Mouse (Mus musculus) R1 (cell line): ENCODE results near the gene Gm49366.
"Not testable (repeated sequence)": the region's sequence is repeated elsewhere in the genome, so short reads cannot be mapped to it uniquely, and the experiment has no call there.

ENCODE experiments used
- DNase-seq: peaks from one replicate; pipeline ENCODE4 v3.0.0-alpha.2; 2018; ENCODE audit warnings: low read depth, low spot score

Gm49366 gene

GRCm38 (mm10) chr12:84032854-84033253 is 5.9 kb upstream of the Gm49366 start:
- DNase-seq = no peak

GRCm38 (mm10) chr12:84033302-84033701 is 5.4 kb upstream of the Gm49366 start:
- not testable (repeated sequence) for DNase-seq

- no peak for DNase-seq
These were observed 4.6 kb upstream of the Gm49366 start for GRCm38 (mm10) chr12:84034108-84034507.

DNA sequence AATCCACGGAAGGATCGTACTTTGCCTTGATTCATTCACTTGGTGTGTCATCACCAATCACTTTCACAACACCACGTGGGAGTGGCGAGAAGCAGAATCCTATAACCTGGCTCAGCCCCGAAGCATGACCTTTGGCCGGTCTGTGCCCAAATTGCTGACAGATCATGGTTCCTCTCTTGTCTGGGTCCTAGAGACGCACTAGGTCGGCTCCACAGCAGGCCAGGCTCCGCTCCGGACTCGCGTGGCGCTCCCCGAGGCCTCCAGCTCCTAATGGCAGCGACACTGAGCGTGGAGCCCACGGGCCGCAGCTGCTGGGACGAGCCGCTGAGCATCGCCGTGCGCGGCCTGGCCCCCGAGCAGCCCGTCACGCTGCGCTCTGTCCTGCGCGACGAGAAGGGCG is 494 bp upstream of the Gm49366 start, which contains the start of gene Acot4:
TSS of gene Acot4 (plus strand) at position 139 of the 400 bp plus-strand sequence.
- peak; percentile 33 for DNase-seq

- no peak for DNase-seq
These were observed 3.5 kb downstream of the Gm49366 start for GRCm38 (mm10) chr12:84042248-84042647.

GRCm38 (mm10) chr12:84044045-84044444 is 5.3 kb downstream of the Gm49366 start:
- DNase-seq = no peak

- DNase-seq = no peak
These were observed 8.2 kb downstream of the Gm49366 start for GRCm38 (mm10) chr12:84046906-84047305.

- DNase-seq = not testable (repeated sequence)
These were observed 12.0 kb downstream of the Gm49366 start for GRCm38 (mm10) chr12:84050744-84051143.

DNA sequence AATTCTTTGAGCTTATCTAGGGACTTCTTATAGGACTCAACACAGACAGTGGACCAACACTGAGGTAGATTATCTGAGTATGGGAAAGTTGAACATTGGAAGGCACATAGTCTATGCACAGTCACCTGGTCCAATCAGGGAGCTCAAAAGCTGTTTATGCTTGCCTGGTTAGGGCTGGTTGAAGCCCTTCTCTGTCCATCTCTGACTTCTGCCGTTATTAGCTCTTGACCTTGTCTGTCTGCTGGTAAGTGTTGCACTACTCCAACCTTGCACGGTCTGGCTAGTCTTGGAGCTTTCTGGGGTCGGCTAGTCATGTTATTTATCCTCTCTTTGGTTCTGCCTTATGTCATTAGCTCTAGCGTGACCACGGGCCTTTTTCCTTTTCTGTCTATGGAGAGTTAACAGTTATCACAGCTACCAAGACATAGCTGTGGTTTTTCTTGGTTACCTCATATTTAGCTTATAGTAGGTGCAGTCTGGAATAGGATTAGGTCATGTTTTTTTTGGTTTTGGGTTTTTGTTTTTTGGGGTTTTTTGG is 13.3 kb downstream of the Gm49366 start, which contains the start of gene Acot3:
TSS of gene Acot3 (plus strand) at position 208 of the 538 bp plus-strand sequence.
- no peak for DNase-seq

GRCm38 (mm10) chr12:84052609-84053008 is 13.9 kb downstream of the Gm49366 start:
- no peak for DNase-seq

DNA sequence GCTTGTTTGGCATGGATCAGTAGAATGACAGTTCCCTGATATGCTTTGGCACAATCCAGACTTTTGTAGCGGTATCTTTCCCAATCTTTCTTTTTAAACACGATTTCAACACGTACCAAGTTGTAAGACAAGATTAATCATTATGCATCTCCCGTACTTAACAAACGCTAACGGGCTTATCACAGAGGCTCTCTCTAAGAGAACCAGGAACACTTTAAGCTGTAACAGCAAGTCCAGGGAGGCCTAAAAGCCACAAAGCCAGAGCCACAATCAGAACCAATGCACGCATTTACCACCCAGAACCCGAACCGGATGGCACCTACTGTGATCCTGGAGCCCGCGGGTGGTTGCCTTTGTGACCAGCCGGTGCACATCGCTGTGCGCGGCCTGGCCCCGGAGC is 14.4 kb downstream of the Gm49366 start:
- peak; percentile 50 for DNase-seq

- DNase-seq = peak; percentile 34
These were observed 15.1 kb downstream of the Gm49366 start for GRCm38 (mm10) chr12:84053679-84054391.

DNA sequence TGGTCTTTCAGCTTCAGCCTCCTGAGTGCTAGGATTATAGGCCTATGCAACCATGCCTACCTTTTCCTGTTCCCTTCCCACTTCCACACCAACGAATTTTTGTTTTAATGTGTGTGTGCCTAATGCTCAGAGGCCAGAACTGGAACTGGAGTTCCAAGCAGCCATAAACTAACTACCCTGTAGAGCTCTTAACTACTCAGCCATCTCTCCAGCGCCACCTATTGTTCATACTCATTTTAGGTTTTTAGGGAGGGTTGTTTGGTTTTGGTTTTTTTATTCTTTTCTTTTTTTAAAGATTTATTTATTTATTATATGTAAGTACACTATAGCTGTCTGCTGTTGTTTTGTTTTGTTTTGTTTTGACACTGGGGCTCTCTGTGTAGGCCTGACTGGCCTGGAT is 22.2 kb downstream of the Gm49366 start:
- DNase-seq = peak; percentile 76

- peak; percentile 62 for DNase-seq
These were observed 23.6 kb downstream of the Gm49366 start for GRCm38 (mm10) chr12:84062336-84062735.

GRCm38 (mm10) chr12:84063228-84063627 is 24.5 kb downstream of the Gm49366 start:
- DNase-seq = peak; percentile 87

DNA sequence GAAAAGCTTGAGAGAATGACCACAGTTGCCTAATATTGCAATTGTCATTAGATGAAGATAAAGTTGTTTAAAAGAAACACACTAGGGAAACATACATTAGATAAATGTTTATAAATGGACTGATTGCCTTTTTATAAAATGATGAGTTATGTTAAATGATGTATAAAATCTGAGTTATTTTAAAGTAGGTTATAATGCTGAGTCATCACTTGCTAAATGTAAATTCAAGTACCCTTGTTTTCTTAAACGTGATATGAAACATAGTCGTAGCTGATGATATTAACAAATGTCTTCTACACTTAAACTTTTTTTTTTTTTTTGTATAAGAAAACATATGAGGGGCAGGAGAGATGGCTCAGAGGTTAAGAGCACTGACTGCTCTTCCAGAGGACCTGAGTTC is 25.1 kb downstream of the Gm49366 start:
- no peak for DNase-seq

DNA sequence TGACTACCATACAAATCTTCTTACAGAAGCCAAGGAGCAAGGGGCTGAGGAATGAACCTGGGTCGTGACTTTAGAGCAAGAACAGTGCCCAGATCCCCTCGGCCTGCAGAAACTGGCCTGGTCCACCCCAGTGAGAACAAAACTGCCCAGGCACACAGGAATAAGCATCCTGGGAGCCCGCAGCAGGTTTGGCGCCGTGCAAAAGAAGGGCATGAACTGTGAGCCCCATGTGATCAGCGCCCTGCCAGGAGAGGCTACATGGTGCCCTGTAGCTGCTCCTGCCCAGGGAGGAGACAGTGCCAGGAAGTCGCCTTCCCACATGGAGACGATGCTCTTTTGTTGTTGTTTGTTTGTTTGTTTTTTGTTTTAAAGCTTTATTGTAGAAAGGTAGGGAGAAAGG is 25.9 kb downstream of the Gm49366 start:
- DNase-seq = no peak

GRCm38 (mm10) chr12:84067752-84068151 is 29.0 kb downstream of the Gm49366 start:
- no peak for DNase-seq

GRCm38 (mm10) chr12:84068296-84068695 is 29.6 kb downstream of the Gm49366 start:
- no peak for DNase-seq

- no peak for DNase-seq
These were observed 30.3 kb downstream of the Gm49366 start, which contains the start of gene Acot5 for GRCm38 (mm10) chr12:84068986-84069385. TSS of gene Acot5 (plus strand) at chr12:84069325.

DNA sequence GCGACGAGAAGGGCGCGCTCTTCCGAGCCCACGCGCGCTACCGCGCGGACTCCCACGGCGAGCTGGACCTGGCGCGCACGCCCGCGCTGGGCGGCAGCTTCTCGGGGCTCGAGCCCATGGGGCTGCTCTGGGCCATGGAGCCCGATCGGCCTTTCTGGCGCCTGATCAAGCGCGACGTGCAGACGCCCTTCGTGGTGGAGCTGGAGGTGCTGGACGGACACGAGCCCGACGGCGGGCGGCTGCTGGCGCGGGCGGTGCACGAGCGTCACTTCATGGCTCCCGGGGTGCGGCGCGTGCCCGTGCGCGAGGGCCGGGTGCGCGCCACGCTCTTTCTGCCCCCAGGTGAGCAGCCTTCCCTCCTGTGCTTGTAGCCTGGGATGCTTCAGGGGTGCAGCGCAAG is 30.8 kb downstream of the Gm49366 start:
- DNase-seq = peak; percentile 29

- no peak for DNase-seq
These were observed 33.0 kb downstream of the Gm49366 start for GRCm38 (mm10) chr12:84071696-84072095.

DNA sequence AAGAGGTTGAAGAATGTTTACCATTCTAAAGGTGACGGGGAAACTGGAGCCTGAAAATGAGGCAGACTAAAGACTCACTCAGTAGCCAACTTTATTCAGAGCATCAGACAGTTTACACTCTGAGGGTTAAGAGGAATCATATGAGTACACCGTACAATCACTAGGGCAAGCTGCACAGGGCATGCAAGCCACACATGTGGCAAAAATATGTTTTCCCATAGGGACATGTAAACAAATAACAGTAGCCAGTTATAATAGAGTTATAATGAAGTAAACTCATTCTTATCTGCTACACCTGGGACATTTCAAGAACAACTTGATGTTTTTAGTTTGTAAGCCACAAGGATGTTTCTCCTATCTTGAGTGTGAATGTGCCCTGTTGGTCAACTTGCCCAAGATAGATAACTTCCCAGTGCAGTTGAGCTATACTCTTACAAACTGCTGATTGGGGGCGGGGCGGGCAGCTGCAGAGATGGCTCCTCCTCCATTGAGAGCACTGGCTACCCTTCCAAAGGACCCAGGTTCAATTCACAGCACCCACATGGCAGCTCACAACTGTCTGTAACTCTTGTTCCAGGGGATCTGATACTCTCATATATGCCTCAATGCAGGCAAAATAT is 38.7 kb downstream of the Gm49366 start:
- DNase-seq = no peak
